Mouse (Mus musculus): ENCODE results near the gene Art4. TPM values are rescaled to one million over a fixed set of nuclear protein-coding genes. Genes with fewer than 3 reads are reported as not detected.

Art4 gene
- polyA plus RNA-seq (2015; fragmentation: Nextera tagmentation; extraction: Ambion mirVana) = 2.3 and 3.1 TPM in 2 replicates

DNA sequence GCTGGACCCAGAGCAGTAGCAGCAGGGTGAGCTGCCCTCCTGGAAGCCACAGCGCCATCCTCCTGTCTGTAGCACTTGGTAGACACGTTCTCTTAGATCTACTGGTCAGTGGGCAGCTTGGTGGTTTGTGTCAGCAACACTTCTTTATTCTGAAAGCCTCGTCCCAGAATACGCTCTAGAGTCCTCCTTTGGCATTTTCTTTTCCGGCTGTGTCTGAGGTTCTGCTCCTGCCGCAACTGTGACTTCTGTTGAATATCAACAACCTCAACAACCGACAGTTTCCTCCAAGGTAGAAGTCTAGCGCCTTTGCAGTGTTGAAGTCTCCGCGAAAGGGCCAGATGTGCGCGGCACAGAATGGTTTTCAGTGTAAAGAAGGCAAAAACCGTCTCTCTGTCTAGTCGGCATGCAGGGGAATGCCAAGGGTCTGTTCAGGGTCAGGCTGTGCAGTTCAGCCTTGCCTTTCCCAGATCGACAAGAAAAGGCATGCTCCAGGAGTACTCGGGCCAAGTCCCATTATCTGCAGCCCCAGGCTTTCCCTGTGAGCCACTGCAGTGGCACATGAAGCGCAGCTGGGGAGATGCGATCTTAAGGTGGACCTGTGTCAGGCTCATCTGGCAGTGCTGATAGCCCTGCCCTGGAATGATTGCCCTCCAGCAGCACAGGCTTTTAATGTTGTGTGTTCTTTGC lies at the start of gene Art4:
Gene Art4 (minus strand): TSS at position 548 of the 687 bp plus-strand sequence.
- H3K4me3 ChIP-seq = peak within 1 kb of the TSS; percentile 21
- no peaks in the 10 kb centered on the region for H3K27me3 ChIP-seq
- H3K9ac ChIP-seq = peak within 1 kb of the TSS; percentile 35; the same call in 1 of the 2 replicates
- H3K27ac ChIP-seq = peak within 1 kb of the TSS; percentile 39
- peaks cover 35% of the 10 kb centered on the region for H3K4me1 ChIP-seq
- no peaks in the 10 kb centered on the region for H3K36me3 ChIP-seq
- WGBS = 59% methylated on average over 18 of the region's 18 CpGs
- peak within 1 kb of the TSS; percentile 31 for H3K4me2 ChIP-seq (replicated peaks)
- no peaks in the 10 kb centered on the region for H3K9me3 ChIP-seq
- no peak for ATAC-seq (ENCODE audit: low FRiP score, low read depth)

DNA sequence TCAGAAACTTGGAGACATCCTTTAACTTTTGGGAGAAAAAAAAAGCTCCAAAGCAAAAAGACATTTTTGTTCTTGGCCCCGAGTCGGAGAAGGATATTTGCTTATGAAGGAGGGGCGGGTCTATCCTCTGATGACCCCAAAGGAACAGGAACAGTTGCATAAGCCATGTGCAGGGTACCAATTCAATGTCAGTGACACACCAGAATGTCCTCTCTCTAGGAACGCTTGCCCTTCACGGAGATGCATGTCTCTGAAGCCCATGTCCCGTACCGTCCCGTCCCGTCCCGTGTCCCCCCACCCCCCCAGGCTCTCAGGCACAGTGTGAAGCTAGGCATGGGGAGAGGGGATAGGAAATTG lies 49.4 kb upstream of the Art4 start:
- 85% methylated on average over 10 of the region's 10 CpGs for WGBS
- no peak overlapping the region for H3K4me2 ChIP-seq (replicated peaks)
- H3K9me3 ChIP-seq = no peaks in the 10 kb centered on the region
- no peaks in the 10 kb centered on the region for H3K27me3 ChIP-seq
- H3K27ac ChIP-seq = no peak overlapping the region
- H3K4me3 ChIP-seq = no peak overlapping the region
- no peak overlapping the region for H3K9ac ChIP-seq
- peaks cover 10% of the 10 kb centered on the region for H3K4me1 ChIP-seq
- no peaks in the 10 kb centered on the region for H3K36me3 ChIP-seq
- ATAC-seq (ENCODE audit: low FRiP score, low read depth) = no peak

DNA sequence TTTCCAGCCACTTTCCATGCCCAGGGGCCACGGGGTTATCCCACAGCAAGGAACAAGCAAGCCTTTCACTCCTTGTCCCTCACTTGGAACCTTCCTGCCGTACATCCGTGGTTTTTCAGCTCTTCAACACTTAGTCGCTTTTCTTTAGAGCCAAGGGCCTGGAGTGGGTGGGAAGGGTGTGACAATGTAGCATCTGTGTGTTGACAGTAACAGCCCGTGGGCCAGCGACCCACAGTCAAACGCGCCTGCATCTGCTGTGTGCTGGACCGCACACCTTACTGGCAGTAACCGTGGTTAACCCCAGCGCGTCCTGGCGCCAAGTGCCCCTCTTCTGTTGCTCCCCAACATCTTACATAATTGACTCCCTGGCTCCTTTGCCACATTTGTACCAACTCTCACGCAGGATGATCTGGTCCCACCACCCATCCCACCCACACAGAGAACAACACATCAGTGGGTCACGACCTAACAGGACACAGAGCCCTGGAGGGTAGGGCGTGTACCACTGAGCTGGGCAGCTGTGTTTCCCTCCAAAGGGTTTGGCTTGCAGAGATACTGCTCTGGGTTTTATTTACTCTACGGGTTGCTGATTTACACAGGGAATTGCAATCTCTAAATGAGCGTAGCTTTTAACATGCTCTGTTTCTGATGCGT lies 48.9 kb upstream of the Art4 start:
- Histone ChIP-seq H3K9me3 (no peaks in the 10 kb centered on the region), H3K4me2 (replicated peaks) (no peak overlapping the region), H3K4me1 (peaks cover 10% of the 10 kb centered on the region), H3K4me3 (no peak overlapping the region), H3K9ac (no peak overlapping the region), H3K27ac (no peak overlapping the region; the same call in 1 of the 2 replicates), H3K36me3 (no peaks in the 10 kb centered on the region), H3K27me3 (no peaks in the 10 kb centered on the region)
- no peak for ATAC-seq (ENCODE audit: low FRiP score, low read depth)
- WGBS = 82% methylated on average over 19 of the region's 19 CpGs

DNA sequence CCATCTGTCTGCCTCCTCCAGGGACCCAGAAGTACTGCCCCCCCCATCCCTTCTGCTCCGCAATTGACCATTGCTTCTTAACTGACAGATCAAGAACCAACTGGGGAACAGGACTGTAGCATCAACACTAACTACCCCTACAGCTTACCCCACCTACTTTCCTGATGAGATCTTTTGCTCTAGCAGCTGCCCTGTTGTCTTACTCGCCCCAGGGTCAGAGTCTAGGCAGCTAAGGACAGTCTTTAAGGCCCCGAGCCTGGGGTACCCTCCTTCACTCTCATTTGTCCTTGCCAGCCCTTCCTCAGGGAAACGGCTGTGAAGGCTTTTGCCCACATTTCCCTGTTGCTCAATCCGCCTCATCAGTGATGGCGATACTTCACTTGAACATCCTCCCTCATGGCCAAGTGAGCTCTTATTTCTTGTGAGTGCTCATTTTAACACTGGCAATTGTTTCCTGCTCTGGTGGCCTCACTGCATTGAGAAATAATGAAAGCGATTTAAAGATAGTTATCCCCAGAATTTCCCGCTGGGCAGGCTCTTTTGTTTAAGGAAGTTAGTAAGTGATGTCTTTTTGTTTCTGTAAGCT lies 46.4 kb upstream of the Art4 start:
- 80% methylated on average over 8 of the region's 8 CpGs for WGBS
- Histone ChIP-seq H3K9me3 (no peaks in the 10 kb centered on the region), H3K36me3 (no peaks in the 10 kb centered on the region), H3K4me1 (no peaks in the 10 kb centered on the region), H3K4me3 (no peak overlapping the region), H3K27ac (no peak overlapping the region), H3K9ac (no peak overlapping the region), H3K4me2 (replicated peaks) (no peak overlapping the region), H3K27me3 (no peaks in the 10 kb centered on the region)
- ATAC-seq (ENCODE audit: low FRiP score, low read depth) = no peak

DNA sequence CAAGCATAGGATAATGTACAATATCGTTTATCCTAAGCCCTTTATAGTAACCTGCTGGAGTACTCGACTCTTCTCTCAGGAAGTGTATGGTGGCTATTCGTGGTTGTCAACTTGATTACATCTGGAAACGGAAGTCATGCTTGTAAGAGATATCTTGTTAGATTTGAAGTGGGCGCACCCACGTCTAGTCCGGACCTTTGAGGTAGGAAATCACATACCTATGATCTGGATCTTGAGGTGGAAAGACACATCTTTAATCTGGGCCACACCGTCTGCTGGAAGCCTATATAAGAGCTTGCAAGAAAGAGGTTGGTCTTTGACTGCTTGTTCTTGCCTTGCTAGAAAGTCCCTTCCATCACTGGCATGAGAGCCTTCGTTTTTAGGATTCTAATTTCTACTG lies 45.0 kb upstream of the Art4 start:
- H3K4me1 ChIP-seq = peaks cover 6% of the 10 kb centered on the region; the same call in 1 of the 2 replicates
- 90% methylated on average over 9 of the region's 9 CpGs for WGBS
- no peak overlapping the region for H3K4me2 ChIP-seq (replicated peaks)
- H3K4me3 ChIP-seq = no peak overlapping the region
- H3K9me3 ChIP-seq = no peaks in the 10 kb centered on the region
- no peaks in the 10 kb centered on the region for H3K36me3 ChIP-seq
- no peaks in the 10 kb centered on the region for H3K27me3 ChIP-seq
- no peak overlapping the region for H3K27ac ChIP-seq
- no peak for ATAC-seq (ENCODE audit: low FRiP score, low read depth)
- no peak overlapping the region for H3K9ac ChIP-seq

DNA sequence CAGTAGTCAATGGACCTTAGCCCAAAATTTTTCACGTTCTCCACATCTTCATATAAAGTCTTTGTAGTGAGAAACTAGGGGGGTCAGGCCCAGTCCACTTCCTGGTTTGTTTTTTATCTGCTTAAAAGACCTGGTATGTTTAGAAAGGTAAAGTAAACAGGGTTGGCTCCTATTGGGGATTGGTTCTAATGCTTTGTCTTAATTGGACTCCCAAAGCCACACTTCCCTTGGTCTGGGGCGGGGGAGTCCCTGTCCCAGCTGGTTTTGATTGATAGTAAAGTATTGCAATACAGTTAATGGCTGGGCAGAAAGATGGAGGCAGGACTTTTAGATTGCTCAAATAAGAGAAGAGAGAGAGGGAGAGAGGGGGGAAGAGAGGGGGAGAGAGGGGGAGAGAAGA lies 43.5 kb upstream of the Art4 start:
- Histone ChIP-seq H3K36me3 (no peaks in the 10 kb centered on the region), H3K4me2 (replicated peaks) (no peak overlapping the region), H3K4me1 (peaks cover 6% of the 10 kb centered on the region; the same call in 1 of the 2 replicates), H3K27me3 (no peaks in the 10 kb centered on the region), H3K9me3 (no peaks in the 10 kb centered on the region), H3K9ac (no peak overlapping the region), H3K27ac (no peak overlapping the region), H3K4me3 (no peak overlapping the region)
- no peak for ATAC-seq (ENCODE audit: low FRiP score, low read depth)
- 56% methylated on average over 2 of the region's 2 CpGs for WGBS

DNA sequence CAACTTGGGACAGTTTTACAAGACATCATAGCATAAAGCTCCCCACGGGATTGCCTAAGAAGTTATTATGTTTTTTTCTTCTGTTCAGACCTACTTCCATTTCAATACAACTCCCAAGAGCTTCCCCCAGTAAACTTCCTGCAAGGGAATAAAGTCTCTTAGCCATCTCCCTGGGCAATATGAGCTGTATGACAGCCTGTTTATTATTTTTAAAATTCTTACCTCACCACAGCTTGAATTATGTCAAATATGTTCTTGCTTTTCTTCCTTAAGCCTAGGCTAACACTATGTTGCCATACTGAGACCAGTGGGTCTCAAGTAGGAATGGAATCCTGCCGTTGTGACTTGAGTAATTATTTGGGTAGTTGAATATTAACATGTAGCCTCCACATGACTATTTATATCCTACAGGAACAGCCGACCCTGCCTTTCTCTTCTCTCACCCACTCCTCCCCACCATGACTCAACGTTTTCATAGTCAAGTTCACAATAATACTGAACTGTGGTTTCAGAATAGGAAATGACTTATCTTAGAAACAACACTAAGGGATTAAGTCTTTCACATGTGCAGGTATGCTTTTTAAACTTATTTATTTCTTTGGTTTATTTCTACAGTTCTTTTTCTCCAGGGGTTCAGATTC lies 43.0 kb upstream of the Art4 start:
- no peaks in the 10 kb centered on the region for H3K27me3 ChIP-seq
- no peaks in the 10 kb centered on the region for H3K36me3 ChIP-seq
- H3K9ac ChIP-seq = no peak overlapping the region
- no peak overlapping the region for H3K4me3 ChIP-seq
- H3K4me1 ChIP-seq = peaks cover 6% of the 10 kb centered on the region; the same call in 1 of the 2 replicates
- 77% methylated on average over 4 of the region's 4 CpGs for WGBS
- H3K27ac ChIP-seq = no peak overlapping the region
- no peaks in the 10 kb centered on the region for H3K9me3 ChIP-seq
- H3K4me2 ChIP-seq (replicated peaks) = no peak overlapping the region
- ATAC-seq (ENCODE audit: low FRiP score, low read depth) = no peak

DNA sequence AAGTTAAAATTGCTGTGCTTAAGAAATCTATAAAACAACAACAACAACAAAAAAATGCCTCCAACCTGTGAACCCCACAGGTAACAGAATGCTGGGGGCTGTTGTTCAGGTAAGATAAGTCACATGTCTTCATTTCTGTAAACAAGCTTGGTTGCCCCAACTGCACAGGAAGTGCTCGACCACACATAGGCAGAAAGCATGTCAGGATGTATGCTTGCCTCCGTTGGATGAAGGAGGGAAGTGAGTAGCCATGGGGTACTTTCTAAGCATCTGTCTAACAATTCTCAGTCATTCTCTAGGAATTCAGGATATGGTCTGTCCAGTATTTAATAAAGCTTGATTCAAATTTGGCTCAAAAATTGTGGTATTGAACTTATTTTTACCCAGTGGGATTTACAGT lies 41.4 kb upstream of the Art4 start:
- Histone ChIP-seq H3K4me2 (replicated peaks) (no peak overlapping the region), H3K36me3 (no peaks in the 10 kb centered on the region), H3K27me3 (no peaks in the 10 kb centered on the region), H3K9me3 (no peaks in the 10 kb centered on the region), H3K4me1 (peaks cover 20% of the 10 kb centered on the region), H3K4me3 (no peak overlapping the region), H3K9ac (no peak overlapping the region), H3K27ac (no peak overlapping the region)
- no peak for ATAC-seq (ENCODE audit: low FRiP score, low read depth)
- 78% methylated on average over 2 of the region's 2 CpGs for WGBS

DNA sequence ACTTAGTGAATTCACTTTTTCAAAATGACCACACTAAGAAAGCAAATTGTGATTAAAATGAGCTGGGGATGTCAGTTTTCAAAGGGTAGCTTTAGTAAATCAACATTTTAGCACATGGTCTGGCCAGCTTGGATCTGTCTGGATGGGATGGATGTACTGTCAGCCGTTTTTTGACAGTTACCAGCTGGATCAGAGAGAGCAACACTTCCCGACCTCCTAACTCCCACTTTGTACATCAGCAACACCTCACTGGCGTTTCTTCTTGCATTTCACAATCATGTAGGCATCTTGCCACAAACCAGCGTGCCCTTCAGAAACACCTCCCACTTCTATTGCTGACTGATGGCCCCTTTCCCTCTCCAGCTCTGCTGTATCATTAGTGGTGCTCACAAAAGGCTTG lies 40.7 kb upstream of the Art4 start:
- Histone ChIP-seq H3K4me3 (no peak overlapping the region), H3K27me3 (no peaks in the 10 kb centered on the region), H3K4me1 (peaks cover 26% of the 10 kb centered on the region), H3K27ac (no peak overlapping the region), H3K9me3 (no peaks in the 10 kb centered on the region), H3K4me2 (replicated peaks) (no peak overlapping the region), H3K9ac (no peak overlapping the region), H3K36me3 (no peaks in the 10 kb centered on the region)
- 30% methylated on average over 4 of the region's 4 CpGs for WGBS
- ATAC-seq (ENCODE audit: low FRiP score, low read depth) = no peak

DNA sequence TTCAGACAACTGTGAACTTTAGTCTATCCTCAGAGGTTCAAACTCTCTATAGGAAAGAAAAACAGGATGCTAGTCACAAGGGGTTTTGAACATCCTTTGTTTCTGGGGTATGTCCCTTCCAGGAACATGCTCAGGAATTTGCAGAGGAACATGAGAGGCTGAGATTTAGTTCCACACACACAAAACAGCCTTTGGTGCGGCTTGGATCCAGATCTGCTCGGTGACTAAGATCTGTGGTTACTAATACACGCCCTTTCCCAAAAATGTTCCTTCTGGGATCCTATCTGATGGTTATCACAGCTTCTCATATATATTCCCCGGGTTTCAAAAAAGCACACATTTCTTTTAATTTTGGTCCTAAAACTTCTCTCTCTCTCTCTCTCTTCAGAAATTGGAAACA lies 40.3 kb upstream of the Art4 start:
- 71% methylated on average over 4 of the region's 4 CpGs for WGBS
- Histone ChIP-seq H3K27me3 (no peaks in the 10 kb centered on the region), H3K4me3 (no peak overlapping the region), H3K9ac (no peak overlapping the region), H3K4me1 (peaks cover 28% of the 10 kb centered on the region), H3K36me3 (no peaks in the 10 kb centered on the region), H3K4me2 (replicated peaks) (no peak overlapping the region), H3K9me3 (no peaks in the 10 kb centered on the region), H3K27ac (no peak overlapping the region)
- no peak for ATAC-seq (ENCODE audit: low FRiP score, low read depth)

DNA sequence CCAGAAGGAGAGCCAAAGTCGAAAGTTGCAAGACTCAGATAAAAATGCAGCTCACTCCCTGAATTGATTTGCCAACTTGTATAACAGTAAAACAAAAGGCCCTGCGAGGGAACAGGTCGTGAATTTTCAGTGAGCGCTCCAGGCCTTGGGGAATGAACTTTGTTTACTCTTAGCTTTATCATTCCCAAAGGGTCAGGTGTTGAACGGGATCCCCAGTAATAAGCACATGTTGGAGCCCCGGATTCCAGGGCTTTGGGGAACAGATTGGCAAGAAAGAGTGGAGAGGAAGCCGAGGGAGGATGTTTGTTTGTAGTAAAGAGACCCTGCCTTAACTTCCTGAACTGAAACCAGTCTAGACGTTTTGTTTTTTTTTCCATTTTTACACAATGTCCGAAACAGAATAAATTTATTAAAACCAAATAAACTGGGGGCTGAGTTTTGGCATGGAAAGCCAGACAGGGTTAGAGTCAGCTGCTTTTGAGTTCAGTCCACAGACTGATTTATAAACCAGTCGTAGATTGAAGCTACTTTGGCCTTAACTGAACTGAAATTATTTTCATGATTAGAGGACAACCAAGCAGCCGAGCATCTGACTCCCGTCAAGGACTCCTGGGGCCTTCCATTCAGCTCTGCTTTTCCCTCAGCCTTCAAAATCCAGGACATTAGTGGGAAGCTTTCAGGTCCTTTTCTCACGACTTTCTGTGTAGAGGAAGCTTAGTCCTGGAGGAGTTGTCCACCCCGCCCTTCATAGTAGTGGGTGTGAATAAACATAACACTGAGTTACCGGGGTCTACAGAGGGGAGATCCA lies 37.2 kb upstream of the Art4 start:
- no peaks in the 10 kb centered on the region for H3K36me3 ChIP-seq
- H3K9ac ChIP-seq = no peak overlapping the region
- peaks cover 28% of the 10 kb centered on the region for H3K4me1 ChIP-seq
- no peak overlapping the region for H3K4me2 ChIP-seq (replicated peaks)
- H3K27me3 ChIP-seq = no peaks in the 10 kb centered on the region
- peak overlapping the region; percentile 53; the same call in 1 of the 2 replicates for H3K27ac ChIP-seq
- H3K4me3 ChIP-seq = no peak overlapping the region
- no peaks in the 10 kb centered on the region for H3K9me3 ChIP-seq
- WGBS = 44% methylated on average over 15 of the region's 15 CpGs
- no peak for ATAC-seq (ENCODE audit: low FRiP score, low read depth)
